Mouse (Mus musculus): Measurements from ENCODE around the gene Foxe1. TPM values are rescaled to one million over a fixed set of nuclear protein-coding genes. Genes with fewer than 3 reads are reported as not detected.

The Foxe1 gene
- polyA plus RNA-seq, 1 experiment from 2014 or later = 0.07 TPM

DNA sequence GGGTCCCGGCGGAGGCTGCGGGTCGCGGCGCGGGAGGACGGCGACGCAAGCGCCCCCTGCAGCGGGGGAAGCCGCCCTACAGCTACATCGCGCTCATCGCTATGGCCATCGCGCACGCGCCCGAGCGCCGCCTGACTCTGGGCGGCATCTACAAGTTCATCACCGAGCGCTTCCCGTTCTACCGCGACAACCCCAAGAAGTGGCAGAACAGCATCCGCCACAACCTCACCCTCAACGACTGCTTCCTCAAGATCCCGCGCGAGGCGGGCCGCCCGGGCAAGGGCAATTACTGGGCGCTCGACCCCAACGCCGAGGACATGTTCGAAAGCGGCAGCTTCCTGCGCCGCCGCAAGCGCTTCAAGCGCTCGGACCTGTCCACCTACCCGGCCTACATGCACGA lies 879 bp downstream of the Foxe1 start:
- Histone ChIP-seq H3K4me3 (ENCODE audit: low read depth, low read length) (peak overlapping the region; percentile 42), H3K36me3 (ENCODE audit: control insufficient read depth, insufficient read depth, low read length) (no peaks in the 10 kb centered on the region), H3K4me1 (ENCODE audit: control insufficient read depth, insufficient read depth, low read length) (no peaks in the 10 kb centered on the region; the same call in 1 of the 2 replicates), H3K27ac (ENCODE audit: low read depth, low read length) (no peak overlapping the region), H3K4me2 (peak overlapping the region; percentile 60), H3K9ac (ENCODE audit: low read depth, low read length) (no peak overlapping the region), H3K27me3 (ENCODE audit: control insufficient read depth, insufficient read depth, low read length) (peaks cover 95% of the 10 kb centered on the region), H3K9me3 (replicated peaks; ENCODE audit: control insufficient read depth, low read length) (no peaks in the 10 kb centered on the region)
- WGBS (ENCODE audit: insufficient replicate concordance) = under 1% methylated on average over 48 of the region's 51 CpGs
- no peak for ATAC-seq (replicated peaks; ENCODE audit: insufficient number of reproducible peaks, low FRiP score, low TSS enrichment)

DNA sequence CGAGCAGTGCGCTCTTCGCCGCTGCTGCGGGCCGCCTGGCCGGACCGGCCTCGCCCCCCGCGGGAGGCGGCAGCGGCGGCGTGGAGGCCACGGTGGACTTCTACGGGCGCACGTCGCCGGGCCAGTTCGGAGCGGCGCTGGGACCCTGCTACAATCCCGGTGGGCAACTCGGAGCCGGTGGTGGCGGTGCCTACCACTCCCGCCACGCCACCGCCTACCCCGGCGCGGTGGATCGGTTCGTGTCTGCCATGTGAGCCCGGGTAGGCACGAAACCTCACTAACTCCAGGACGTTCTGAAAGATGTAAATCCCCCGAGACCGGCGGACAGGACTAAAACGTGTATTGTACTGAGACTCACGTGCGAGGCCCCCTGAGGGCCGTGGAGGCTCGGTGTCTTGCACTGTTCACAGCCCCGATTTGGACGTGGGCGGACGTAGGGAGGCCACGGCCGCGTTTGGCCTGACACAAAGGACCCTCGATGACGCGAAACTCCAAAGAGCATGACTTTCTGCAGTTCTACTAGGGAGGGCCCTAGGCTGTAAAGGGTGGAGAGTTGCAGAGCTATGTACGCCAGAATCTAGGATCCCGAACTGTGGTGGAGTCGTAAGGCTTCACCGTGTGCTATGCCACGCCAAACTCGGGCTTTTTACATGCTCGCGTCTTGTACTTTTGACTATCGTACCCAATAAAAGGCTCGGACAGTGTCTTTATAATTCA lies 1.8 kb downstream of the Foxe1 start:
- Histone ChIP-seq H3K9ac (ENCODE audit: low read depth, low read length) (no peak overlapping the region), H3K4me1 (ENCODE audit: control insufficient read depth, insufficient read depth, low read length) (no peaks in the 10 kb centered on the region; the same call in 1 of the 2 replicates), H3K27me3 (ENCODE audit: control insufficient read depth, insufficient read depth, low read length) (peaks cover 96% of the 10 kb centered on the region), H3K4me2 (peak overlapping the region; percentile 60), H3K27ac (ENCODE audit: low read depth, low read length) (no peak overlapping the region), H3K9me3 (replicated peaks; ENCODE audit: control insufficient read depth, low read length) (no peaks in the 10 kb centered on the region), H3K36me3 (ENCODE audit: control insufficient read depth, insufficient read depth, low read length) (no peaks in the 10 kb centered on the region), H3K4me3 (ENCODE audit: low read depth, low read length) (peak overlapping the region; percentile 42)
- WGBS (ENCODE audit: insufficient replicate concordance) = 3% methylated on average over 65 of the region's 67 CpGs
- ATAC-seq (replicated peaks; ENCODE audit: insufficient number of reproducible peaks, low FRiP score, low TSS enrichment) = no peak

- no peak for ATAC-seq (replicated peaks; ENCODE audit: insufficient number of reproducible peaks, low FRiP score, low TSS enrichment)
Measured at GRCm38 (mm10) chr4:46345773-46346100, 2.3 kb downstream of the Foxe1 start.

GRCm38 (mm10) chr4:46346221-46346620 lies 2.8 kb downstream of the Foxe1 start:
- H3K9me3 ChIP-seq (replicated peaks; ENCODE audit: control insufficient read depth, low read length) = no peaks in the 10 kb centered on the region
- WGBS (ENCODE audit: insufficient replicate concordance) = 27% methylated on average over 6 of the region's 6 CpGs

More at GRCm38 (mm10) chr4:46345773-46346100, 2.3 kb downstream of the Foxe1 start:
- no peak overlapping the region for H3K27ac ChIP-seq (ENCODE audit: low read depth, low read length)
- 20% methylated on average over 3 of the region's 3 CpGs for WGBS (ENCODE audit: insufficient replicate concordance)
- no peak overlapping the region for H3K4me2 ChIP-seq
- no peak overlapping the region for H3K9ac ChIP-seq (ENCODE audit: low read depth, low read length)
- H3K9me3 ChIP-seq (replicated peaks; ENCODE audit: control insufficient read depth, low read length) = no peaks in the 10 kb centered on the region
- H3K36me3 ChIP-seq (ENCODE audit: control insufficient read depth, insufficient read depth, low read length) = no peaks in the 10 kb centered on the region
- H3K27me3 ChIP-seq (ENCODE audit: control insufficient read depth, insufficient read depth, low read length) = peaks cover 96% of the 10 kb centered on the region
- H3K4me3 ChIP-seq (ENCODE audit: low read depth, low read length) = no peak overlapping the region
- H3K4me1 ChIP-seq (ENCODE audit: control insufficient read depth, insufficient read depth, low read length) = no peaks in the 10 kb centered on the region; the same call in 1 of the 2 replicates

GRCm38 (mm10) chr4:46347141-46347540 lies 3.7 kb downstream of the Foxe1 start:
- 6% methylated on average over 4 of the region's 4 CpGs for WGBS (ENCODE audit: insufficient replicate concordance)
- no peak overlapping the region for H3K4me2 ChIP-seq
- peaks cover 96% of the 10 kb centered on the region for H3K27me3 ChIP-seq (ENCODE audit: control insufficient read depth, insufficient read depth, low read length)
- H3K36me3 ChIP-seq (ENCODE audit: control insufficient read depth, insufficient read depth, low read length) = no peaks in the 10 kb centered on the region
- no peak overlapping the region for H3K4me3 ChIP-seq (ENCODE audit: low read depth, low read length)
- ATAC-seq (replicated peaks; ENCODE audit: insufficient number of reproducible peaks, low FRiP score, low TSS enrichment) = no peak
- H3K9ac ChIP-seq (ENCODE audit: low read depth, low read length) = no peak overlapping the region
- no peaks in the 10 kb centered on the region for H3K9me3 ChIP-seq (replicated peaks; ENCODE audit: control insufficient read depth, low read length)
- no peaks in the 10 kb centered on the region; the same call in 1 of the 2 replicates for H3K4me1 ChIP-seq (ENCODE audit: control insufficient read depth, insufficient read depth, low read length)
- no peak overlapping the region for H3K27ac ChIP-seq (ENCODE audit: low read depth, low read length)

More at GRCm38 (mm10) chr4:46346221-46346620, 2.8 kb downstream of the Foxe1 start:
- Histone ChIP-seq H3K4me3 (ENCODE audit: low read depth, low read length) (no peak overlapping the region), H3K4me1 (ENCODE audit: control insufficient read depth, insufficient read depth, low read length) (no peaks in the 10 kb centered on the region; the same call in 1 of the 2 replicates), H3K27me3 (ENCODE audit: control insufficient read depth, insufficient read depth, low read length) (peaks cover 96% of the 10 kb centered on the region), H3K9ac (ENCODE audit: low read depth, low read length) (no peak overlapping the region), H3K36me3 (ENCODE audit: control insufficient read depth, insufficient read depth, low read length) (no peaks in the 10 kb centered on the region), H3K27ac (ENCODE audit: low read depth, low read length) (no peak overlapping the region), H3K4me2 (no peak overlapping the region)
- no peak for ATAC-seq (replicated peaks; ENCODE audit: insufficient number of reproducible peaks, low FRiP score, low TSS enrichment)

DNA sequence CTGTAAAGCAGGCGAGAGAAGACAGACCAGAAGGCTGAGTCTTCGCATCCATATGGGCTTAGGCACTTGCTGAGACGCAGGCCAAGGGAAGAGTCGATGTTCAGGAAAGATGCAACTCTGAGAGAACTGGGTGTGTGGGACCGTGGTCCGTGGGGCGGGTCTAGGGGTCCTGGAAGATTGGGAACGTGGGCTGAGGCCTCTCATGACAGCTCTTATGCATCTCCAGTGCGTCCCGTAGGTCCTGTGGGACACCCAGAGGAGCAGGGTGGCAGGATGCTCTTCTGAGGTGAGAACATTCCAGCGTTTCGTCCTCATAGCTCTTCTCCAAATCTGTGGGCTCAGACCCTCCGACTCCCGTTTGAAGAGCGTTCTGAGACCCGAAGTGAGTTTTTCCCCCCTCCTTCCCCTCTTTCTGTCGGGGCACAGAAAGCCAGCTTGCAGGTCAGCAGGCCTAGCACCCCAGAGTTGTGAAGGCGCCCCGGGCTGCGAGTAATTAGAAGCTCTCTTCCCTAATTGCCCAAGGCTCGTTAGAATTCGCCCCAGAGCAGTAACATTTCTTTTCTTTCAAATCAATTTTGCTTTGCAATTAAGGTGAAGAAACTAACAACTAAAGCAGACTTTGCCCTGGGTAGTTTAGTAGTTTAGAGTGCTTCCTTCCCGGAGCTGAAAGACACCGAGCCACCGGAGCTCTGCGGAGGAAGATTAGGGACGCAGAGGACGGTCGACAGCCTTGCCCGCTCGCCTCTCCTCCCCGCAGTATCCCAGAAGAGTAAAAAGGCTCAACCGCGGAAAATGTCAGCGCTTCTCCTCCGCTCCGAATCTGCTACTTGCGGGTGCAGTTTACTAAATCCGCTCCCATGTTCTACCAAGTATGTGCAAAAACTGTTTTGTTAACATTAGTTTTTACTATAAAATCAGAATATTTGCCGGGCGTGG lies 4.4 kb downstream of the Foxe1 start:
- H3K27me3 ChIP-seq (ENCODE audit: control insufficient read depth, insufficient read depth, low read length) = peaks cover 90% of the 10 kb centered on the region
- 2% methylated on average over 41 of the region's 41 CpGs for WGBS (ENCODE audit: insufficient replicate concordance)
- no peaks in the 10 kb centered on the region for H3K36me3 ChIP-seq (ENCODE audit: control insufficient read depth, insufficient read depth, low read length)
- ATAC-seq (replicated peaks; ENCODE audit: insufficient number of reproducible peaks, low FRiP score, low TSS enrichment) = no peak
- no peak overlapping the region for H3K4me3 ChIP-seq (ENCODE audit: low read depth, low read length)
- no peak overlapping the region for H3K4me2 ChIP-seq
- no peak overlapping the region for H3K9ac ChIP-seq (ENCODE audit: low read depth, low read length)
- H3K27ac ChIP-seq (ENCODE audit: low read depth, low read length) = no peak overlapping the region
- H3K9me3 ChIP-seq (replicated peaks; ENCODE audit: control insufficient read depth, low read length) = no peaks in the 10 kb centered on the region
- H3K4me1 ChIP-seq (ENCODE audit: control insufficient read depth, insufficient read depth, low read length) = no peaks in the 10 kb centered on the region; the same call in 1 of the 2 replicates

GRCm38 (mm10) chr4:46348897-46349296 lies 5.5 kb downstream of the Foxe1 start:
- 25% methylated on average over 9 of the region's 9 CpGs for WGBS (ENCODE audit: insufficient replicate concordance)
- Histone ChIP-seq H3K36me3 (ENCODE audit: control insufficient read depth, insufficient read depth, low read length) (no peaks in the 10 kb centered on the region), H3K4me2 (no peak overlapping the region), H3K4me3 (ENCODE audit: low read depth, low read length) (no peak overlapping the region), H3K27me3 (ENCODE audit: control insufficient read depth, insufficient read depth, low read length) (peaks cover 89% of the 10 kb centered on the region), H3K27ac (ENCODE audit: low read depth, low read length) (no peak overlapping the region), H3K4me1 (ENCODE audit: control insufficient read depth, insufficient read depth, low read length) (no peaks in the 10 kb centered on the region; the same call in 1 of the 2 replicates), H3K9me3 (replicated peaks; ENCODE audit: control insufficient read depth, low read length) (no peaks in the 10 kb centered on the region), H3K9ac (ENCODE audit: low read depth, low read length) (no peak overlapping the region)
- ATAC-seq (replicated peaks; ENCODE audit: insufficient number of reproducible peaks, low FRiP score, low TSS enrichment) = no peak

GRCm38 (mm10) chr4:46349530-46349929 lies 6.1 kb downstream of the Foxe1 start:
- ATAC-seq (replicated peaks; ENCODE audit: insufficient number of reproducible peaks, low FRiP score, low TSS enrichment) = no peak
- WGBS (ENCODE audit: insufficient replicate concordance) = 46% methylated on average over 5 of the region's 5 CpGs

More at GRCm38 (mm10) chr4:46349530-46349929, 6.1 kb downstream of the Foxe1 start:
- Histone ChIP-seq H3K27ac (ENCODE audit: low read depth, low read length) (no peak overlapping the region), H3K9me3 (replicated peaks; ENCODE audit: control insufficient read depth, low read length) (no peaks in the 10 kb centered on the region), H3K4me2 (no peak overlapping the region), H3K27me3 (ENCODE audit: control insufficient read depth, insufficient read depth, low read length) (peaks cover 83% of the 10 kb centered on the region), H3K4me3 (ENCODE audit: low read depth, low read length) (no peak overlapping the region), H3K4me1 (ENCODE audit: control insufficient read depth, insufficient read depth, low read length) (no peaks in the 10 kb centered on the region), H3K9ac (ENCODE audit: low read depth, low read length) (no peak overlapping the region), H3K36me3 (ENCODE audit: control insufficient read depth, insufficient read depth, low read length) (no peaks in the 10 kb centered on the region)
